Mouse (Mus musculus): ENCODE results near the gene Ess2. TPM values are rescaled to one million over a fixed set of nuclear protein-coding genes. Genes with fewer than 3 reads are reported as not detected.
A peak's percentile ranks its signal among the peaks of the same experiment; 100 is the strongest.

Gene Ess2
- total and polyA plus RNA-seq, 3 experiments: 19.3 to 29.1 (median 25.6) TPM

GRCm38 (mm10) chr16:17875174-17875573 lies 36.0 kb downstream of the Ess2 start:
- peaks cover 52% of the 10 kb centered on the region for H3K4me1 ChIP-seq (ENCODE audit: insufficient read depth, low read depth, low read length)
- peaks cover 73% of the 10 kb centered on the region for H3K36me3 ChIP-seq (replicated peaks)
- no peaks in the 10 kb centered on the region for H3K27me3 ChIP-seq (ENCODE audit: insufficient read depth, low read length)
- TF ChIP-seq GATA2 (IDR thresholded peaks at IDR 0.05; ENCODE audit: borderline replicate concordance, low read depth, low read length): no peak
- no peak for TF ChIP-seq GATA1 (IDR thresholded peaks at IDR 0.05; ENCODE audit: borderline replicate concordance, low read length)
- no peak for TF ChIP-seq POLR2AphosphoS5 (IDR thresholded peaks at IDR 0.05; ENCODE audit: insufficient replicate concordance, low read depth, low read length)
- no peak for TF ChIP-seq TAL1 (conservative IDR thresholded peaks at IDR 0.05; ENCODE audit: low read depth, low read length)
- no peak for TF ChIP-seq CTCF (IDR thresholded peaks at IDR 0.05; ENCODE audit: low read depth, low read length)
- H3K9me3 ChIP-seq (replicated peaks): peaks cover 6% of the 10 kb centered on the region
- DNase-seq (ENCODE audit: low spot score) (no peak), ATAC-seq (ENCODE audit: extremely low read depth, insufficient number of reproducible peaks, low FRiP score, poor library complexity, severe bottlenecking) (no peak)
- H3K4me3 ChIP-seq (ENCODE audit: low read depth, low read length): no peak overlapping the region

- ATAC-seq (ENCODE audit: extremely low read depth, insufficient number of reproducible peaks, low FRiP score, poor library complexity, severe bottlenecking): peak; percentile 47
- DNase-seq (ENCODE audit: low spot score): no peak
These were observed 38.2 kb downstream of the Ess2 start for GRCm38 (mm10) chr16:17872995-17873394.

GRCm38 (mm10) chr16:17871248-17871647 lies 39.9 kb downstream of the Ess2 start:
- peaks cover 74% of the 10 kb centered on the region for H3K36me3 ChIP-seq (replicated peaks)
- no peaks in the 10 kb centered on the region for H3K9me3 ChIP-seq (replicated peaks)
- TF ChIP-seq GATA2 (IDR thresholded peaks at IDR 0.05; ENCODE audit: borderline replicate concordance, low read depth, low read length) (no peak), TAL1 (conservative IDR thresholded peaks at IDR 0.05; ENCODE audit: low read depth, low read length) (peak; percentile 56), POLR2AphosphoS5 (IDR thresholded peaks at IDR 0.05; ENCODE audit: insufficient replicate concordance, low read depth, low read length) (no peak)
- ATAC-seq (ENCODE audit: extremely low read depth, insufficient number of reproducible peaks, low FRiP score, poor library complexity, severe bottlenecking): peak; percentile 83
- H3K4me3 ChIP-seq (ENCODE audit: low read depth, low read length): no peak overlapping the region
- peaks cover 65% of the 10 kb centered on the region for H3K4me1 ChIP-seq (ENCODE audit: insufficient read depth, low read depth, low read length)
- H3K27me3 ChIP-seq (ENCODE audit: insufficient read depth, low read length): no peaks in the 10 kb centered on the region
- DNase-seq (ENCODE audit: low spot score): peak; percentile 39

More at GRCm38 (mm10) chr16:17872995-17873394, 38.2 kb downstream of the Ess2 start:
- TF ChIP-seq GATA1 (IDR thresholded peaks at IDR 0.05; ENCODE audit: borderline replicate concordance, low read length) (no peak), TAL1 (conservative IDR thresholded peaks at IDR 0.05; ENCODE audit: low read depth, low read length) (peak; percentile 75), GATA2 (IDR thresholded peaks at IDR 0.05; ENCODE audit: borderline replicate concordance, low read depth, low read length) (no peak)
- Histone ChIP-seq H3K27me3 (ENCODE audit: insufficient read depth, low read length) (no peaks in the 10 kb centered on the region), H3K4me3 (ENCODE audit: low read depth, low read length) (peak overlapping the region; percentile 43; the same call in 1 of the 2 replicates), H3K9me3 (replicated peaks) (no peaks in the 10 kb centered on the region), H3K4me1 (ENCODE audit: insufficient read depth, low read depth, low read length) (peaks cover 67% of the 10 kb centered on the region), H3K36me3 (replicated peaks) (peaks cover 73% of the 10 kb centered on the region)

- TF ChIP-seq POLR2AphosphoS5 (IDR thresholded peaks at IDR 0.05; ENCODE audit: insufficient replicate concordance, low read depth, low read length) (no peak), GATA1 (IDR thresholded peaks at IDR 0.05; ENCODE audit: borderline replicate concordance, low read length) (no peak), CTCF (IDR thresholded peaks at IDR 0.05; ENCODE audit: low read depth, low read length) (no peak), TAL1 (conservative IDR thresholded peaks at IDR 0.05; ENCODE audit: low read depth, low read length) (no peak)
- Histone ChIP-seq H3K4me1 (ENCODE audit: insufficient read depth, low read depth, low read length) (peaks cover 29% of the 10 kb centered on the region), H3K9me3 (replicated peaks) (no peaks in the 10 kb centered on the region), H3K36me3 (replicated peaks) (peaks cover 81% of the 10 kb centered on the region), H3K4me3 (ENCODE audit: low read depth, low read length) (no peak overlapping the region), H3K27me3 (ENCODE audit: insufficient read depth, low read length) (no peaks in the 10 kb centered on the region)
- DNase-seq (ENCODE audit: low spot score) (no peak), ATAC-seq (ENCODE audit: extremely low read depth, insufficient number of reproducible peaks, low FRiP score, poor library complexity, severe bottlenecking) (no peak)
These were observed 45.4 kb downstream of the Ess2 start for GRCm38 (mm10) chr16:17865770-17866169.

- Histone ChIP-seq H3K9me3 (replicated peaks) (no peaks in the 10 kb centered on the region), H3K36me3 (replicated peaks) (peaks cover 81% of the 10 kb centered on the region), H3K4me3 (ENCODE audit: low read depth, low read length) (no peak overlapping the region), H3K4me1 (ENCODE audit: insufficient read depth, low read depth, low read length) (peaks cover 25% of the 10 kb centered on the region), H3K27me3 (ENCODE audit: insufficient read depth, low read length) (no peaks in the 10 kb centered on the region)
- ATAC-seq (ENCODE audit: extremely low read depth, insufficient number of reproducible peaks, low FRiP score, poor library complexity, severe bottlenecking) (no peak), DNase-seq (ENCODE audit: low spot score) (no peak)
- no peak for TF ChIP-seq CTCF (IDR thresholded peaks at IDR 0.05; ENCODE audit: low read depth, low read length)
- no peak for TF ChIP-seq POLR2AphosphoS5 (IDR thresholded peaks at IDR 0.05; ENCODE audit: insufficient replicate concordance, low read depth, low read length)
- TF ChIP-seq TAL1 (conservative IDR thresholded peaks at IDR 0.05; ENCODE audit: low read depth, low read length): no peak
- no peak for TF ChIP-seq GATA1 (IDR thresholded peaks at IDR 0.05; ENCODE audit: borderline replicate concordance, low read length)
- TF ChIP-seq GATA2 (IDR thresholded peaks at IDR 0.05; ENCODE audit: borderline replicate concordance, low read depth, low read length): no peak
These were observed 45.9 kb downstream of the Ess2 start for GRCm38 (mm10) chr16:17865293-17865692.

- ATAC-seq (ENCODE audit: extremely low read depth, insufficient number of reproducible peaks, low FRiP score, poor library complexity, severe bottlenecking) (0 out of 2 replicates have a peak, but pooled peaks have one; percentile 40), DNase-seq (ENCODE audit: low spot score) (no peak)
- H3K9me3 ChIP-seq (replicated peaks): no peaks in the 10 kb centered on the region
- peaks cover 88% of the 10 kb centered on the region for H3K36me3 ChIP-seq (replicated peaks)
- no peaks in the 10 kb centered on the region for H3K27me3 ChIP-seq (ENCODE audit: insufficient read depth, low read length)
- H3K4me1 ChIP-seq (ENCODE audit: insufficient read depth, low read depth, low read length): peaks cover 3% of the 10 kb centered on the region; the same call in 1 of the 2 replicates
- no peak overlapping the region for H3K4me3 ChIP-seq (ENCODE audit: low read depth, low read length)
- TF ChIP-seq CTCF (IDR thresholded peaks at IDR 0.05; ENCODE audit: low read depth, low read length) (0 out of 2 replicates have a peak, but pooled peaks have one; percentile 21), POLR2AphosphoS5 (IDR thresholded peaks at IDR 0.05; ENCODE audit: insufficient replicate concordance, low read depth, low read length) (no peak)
These were observed 52.6 kb downstream of the Ess2 start for GRCm38 (mm10) chr16:17858592-17858991.

GRCm38 (mm10) chr16:17857157-17857556 lies 54.0 kb downstream of the Ess2 start:
- peaks cover 92% of the 10 kb centered on the region for H3K36me3 ChIP-seq (replicated peaks)

More at GRCm38 (mm10) chr16:17857157-17857556, 54.0 kb downstream of the Ess2 start:
- DNase-seq (ENCODE audit: low spot score): no peak
- Histone ChIP-seq H3K4me3 (ENCODE audit: low read depth, low read length) (no peak overlapping the region), H3K9me3 (replicated peaks) (no peaks in the 10 kb centered on the region), H3K27me3 (ENCODE audit: insufficient read depth, low read length) (no peaks in the 10 kb centered on the region), H3K4me1 (ENCODE audit: insufficient read depth, low read depth, low read length) (peaks cover under 1% of the 10 kb centered on the region; the same call in 1 of the 2 replicates)
- TF ChIP-seq TAL1 (conservative IDR thresholded peaks at IDR 0.05; ENCODE audit: low read depth, low read length): no peak
- TF ChIP-seq CTCF (IDR thresholded peaks at IDR 0.05; ENCODE audit: low read depth, low read length): no peak
- TF ChIP-seq GATA2 (IDR thresholded peaks at IDR 0.05; ENCODE audit: borderline replicate concordance, low read depth, low read length): no peak
- TF ChIP-seq POLR2AphosphoS5 (IDR thresholded peaks at IDR 0.05; ENCODE audit: insufficient replicate concordance, low read depth, low read length): no peak
- TF ChIP-seq GATA1 (IDR thresholded peaks at IDR 0.05; ENCODE audit: borderline replicate concordance, low read length): no peak
- no peak for ATAC-seq (ENCODE audit: extremely low read depth, insufficient number of reproducible peaks, low FRiP score, poor library complexity, severe bottlenecking)
